Mouse (Mus musculus) kidney, adult 18-20 months (tissue): Measurements from ENCODE around the gene 1700093K21Rik.
"Not testable (repeated sequence)": the region's sequence is repeated elsewhere in the genome, so short reads cannot be mapped to it uniquely, and the experiment has no call there.

Source experiments
- DNase-seq: peaks from one replicate; pipeline ENCODE4 v3.0.0; 2021

1700093K21Rik gene

GRCm38 (mm10) chr11:23520473-23521205 is at the start of gene 1700093K21Rik:
TSS of gene 1700093K21Rik (minus strand) at chr11:23521155.
- DNase-seq: no peak

DNA sequence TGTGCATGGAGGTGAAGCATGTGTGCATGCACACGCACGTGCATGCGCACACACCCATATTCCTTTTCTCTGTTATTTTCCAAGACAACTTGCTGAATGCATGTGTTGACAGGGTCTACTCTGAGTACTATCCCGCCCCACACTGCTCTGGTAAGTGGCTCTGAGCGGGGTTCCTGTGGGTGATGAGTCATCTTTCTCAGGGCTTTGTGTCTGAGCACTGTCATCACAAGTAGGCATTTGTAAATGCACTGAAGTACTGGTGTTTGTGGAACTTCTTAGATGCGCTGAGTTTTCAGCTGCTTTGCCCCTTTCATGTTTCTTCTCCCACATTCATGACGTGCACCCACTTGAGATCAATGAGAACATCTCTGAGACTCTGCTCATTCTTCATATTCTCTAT is 49.2 kb upstream of the 1700093K21Rik start:
- no peak for DNase-seq

GRCm38 (mm10) chr11:23565761-23566160 is 44.8 kb upstream of the 1700093K21Rik start:
- DNase-seq: peak; percentile 85

DNA sequence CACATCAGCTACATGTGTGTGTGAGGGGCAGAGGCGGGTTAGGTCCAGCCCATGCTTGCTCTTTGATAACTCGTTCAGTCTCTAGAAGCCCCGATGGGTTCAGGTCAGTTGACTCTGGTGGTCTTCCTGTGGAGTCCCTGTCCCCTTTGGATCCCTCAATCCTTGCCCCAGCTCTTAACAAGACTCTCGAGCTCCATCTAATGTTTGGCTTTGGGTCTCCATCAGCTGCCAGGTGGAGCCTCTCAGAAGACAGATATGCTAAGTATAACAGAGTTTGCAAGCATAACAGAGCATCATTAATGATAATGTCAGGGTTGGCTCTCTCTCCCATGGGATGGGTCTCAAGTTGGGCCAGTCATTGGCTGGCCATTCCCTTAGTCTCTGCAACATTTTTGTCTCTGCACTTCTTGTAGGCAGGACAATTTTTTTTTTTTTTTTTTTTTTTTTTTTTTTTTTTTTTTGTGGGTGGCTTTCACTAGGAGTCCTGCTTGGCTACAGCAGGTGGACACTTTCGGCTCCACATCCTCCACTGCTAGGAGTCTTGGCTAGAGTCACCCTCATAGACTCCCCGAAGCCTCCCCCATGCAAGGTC is 36.2 kb upstream of the 1700093K21Rik start:
- DNase-seq: peak; percentile 3

GRCm38 (mm10) chr11:23537446-23537845 is 16.5 kb upstream of the 1700093K21Rik start:
- no peak for DNase-seq

GRCm38 (mm10) chr11:23518981-23519380 is 2.0 kb downstream of the 1700093K21Rik start:
- no peak for DNase-seq

DNA sequence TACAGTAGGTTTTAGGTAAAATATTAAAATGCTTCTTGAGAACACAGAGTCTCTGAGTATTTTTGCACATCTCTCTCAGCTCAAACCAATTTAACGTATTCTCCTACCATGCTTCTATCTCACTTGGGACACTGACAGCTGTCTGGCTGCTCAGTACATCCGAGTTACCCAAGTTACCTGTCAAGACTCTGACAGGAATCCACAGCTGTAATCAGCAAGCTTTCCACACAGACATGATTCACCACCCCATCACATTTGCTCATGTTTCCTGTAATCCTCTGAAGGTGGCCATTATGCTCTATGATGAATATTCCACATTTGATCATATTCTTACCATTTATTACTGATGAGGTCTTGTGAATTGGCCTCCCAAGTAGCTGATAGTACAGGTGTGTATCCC is 5.6 kb downstream of the 1700093K21Rik start:
- no peak for DNase-seq

DNA sequence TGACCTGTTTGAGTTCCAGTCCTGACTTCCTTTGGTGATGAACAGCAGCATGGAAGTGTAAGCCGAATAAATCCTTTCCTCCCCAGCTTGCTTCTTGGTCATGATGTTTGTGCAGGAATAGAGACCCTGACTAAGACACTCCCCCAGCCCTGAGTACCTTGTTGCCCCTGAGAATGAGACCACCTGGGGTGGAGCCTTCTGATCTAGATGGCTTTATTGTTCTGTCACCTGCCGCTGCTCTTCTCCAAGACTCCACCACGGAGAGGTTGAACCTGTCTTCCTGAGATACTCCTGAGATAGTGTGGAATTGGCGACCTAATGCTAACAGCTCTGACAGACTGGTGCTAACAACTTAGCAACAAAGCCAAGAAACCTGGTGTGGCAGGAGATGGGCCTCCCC is 6.2 kb downstream of the 1700093K21Rik start:
- DNase-seq: not testable (repeated sequence)

GRCm38 (mm10) chr11:23504801-23505200 is 16.2 kb downstream of the 1700093K21Rik start:
- not testable (repeated sequence) for DNase-seq

DNA sequence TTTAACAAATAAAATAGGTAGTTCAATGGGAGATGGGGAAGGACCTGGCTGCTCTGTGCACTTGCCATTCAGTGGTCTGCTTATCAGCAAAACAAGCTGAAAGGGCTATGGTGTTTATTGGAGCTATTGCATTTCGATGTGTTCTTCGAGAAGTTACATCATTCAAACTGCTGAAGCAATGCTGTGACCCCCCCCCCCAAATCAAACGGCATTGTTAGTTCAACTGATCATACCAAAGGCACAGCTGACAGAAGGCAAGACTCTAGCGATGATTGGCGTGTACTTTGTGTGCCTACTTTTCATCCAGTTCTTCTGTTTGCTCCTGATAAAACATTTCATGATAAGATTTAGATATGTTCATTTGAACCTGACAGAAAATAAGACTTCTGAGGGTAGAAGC is 22.3 kb downstream of the 1700093K21Rik start:
- no peak for DNase-seq

DNA sequence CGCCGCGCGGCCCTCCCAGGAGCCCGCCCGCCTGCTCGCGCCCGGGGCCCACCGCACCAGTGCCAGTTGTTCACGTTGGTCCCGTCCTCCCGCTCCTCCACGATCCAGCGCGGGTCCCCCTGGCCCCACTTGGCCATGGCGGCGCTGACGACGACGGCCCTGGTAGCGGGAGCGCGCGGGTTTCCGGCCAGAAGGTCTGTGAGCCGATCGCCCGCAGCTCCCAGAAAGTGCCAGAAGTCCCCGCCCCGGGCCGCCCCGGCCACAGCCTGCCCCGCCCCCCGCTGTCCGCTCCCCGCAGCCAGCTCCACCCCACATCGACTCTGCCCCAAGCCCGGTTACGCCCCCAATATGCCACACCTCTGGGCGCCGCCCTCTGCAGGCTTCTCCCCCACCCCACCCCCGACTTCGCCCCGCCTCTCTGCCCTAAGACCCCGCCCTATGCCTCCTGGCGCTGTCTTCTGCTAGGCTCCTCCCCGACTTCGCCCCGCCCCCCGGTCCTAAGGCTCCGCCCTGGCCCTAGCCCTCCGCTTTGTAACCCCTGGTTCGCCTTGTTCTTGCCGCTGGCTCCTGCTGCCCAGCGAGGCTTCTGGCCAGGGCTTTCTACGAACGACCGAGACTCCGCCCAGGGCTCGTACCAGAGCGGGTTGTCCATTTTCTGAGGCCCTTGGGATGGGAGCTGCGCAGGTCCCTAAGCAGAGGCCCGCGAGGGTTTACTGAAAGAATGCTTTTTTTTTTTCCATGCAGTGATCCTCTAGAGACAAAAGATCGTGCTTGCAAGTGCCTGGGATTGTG is 23.0 kb downstream of the 1700093K21Rik start, which contains the start of gene Ahsa2:
Ahsa2 (minus strand) TSS at position 313 of the 792 bp plus-strand sequence.
- peak; percentile 98 for DNase-seq

DNA sequence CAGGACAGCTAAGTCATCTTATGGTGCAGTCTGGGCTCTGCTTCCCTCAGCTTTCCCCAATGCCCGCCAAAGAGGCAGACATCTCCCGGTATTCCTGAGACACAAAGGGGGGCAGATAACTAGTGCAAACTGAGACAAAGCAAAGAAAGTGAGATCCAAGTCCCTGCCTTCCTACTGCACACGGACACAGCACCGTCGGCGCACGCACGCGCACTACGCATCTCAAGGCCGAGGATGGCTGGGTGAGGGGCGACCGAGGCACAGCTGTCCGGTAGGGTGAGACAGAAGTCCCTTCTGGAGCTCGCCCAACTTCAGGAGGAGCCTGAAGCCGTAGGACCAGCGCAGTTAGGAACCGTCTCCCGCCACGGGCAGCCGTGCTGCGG is 23.6 kb downstream of the 1700093K21Rik start:
- no peak for DNase-seq

GRCm38 (mm10) chr11:23496661-23497060 is 24.3 kb downstream of the 1700093K21Rik start:
- DNase-seq: peak; percentile 10

DNA sequence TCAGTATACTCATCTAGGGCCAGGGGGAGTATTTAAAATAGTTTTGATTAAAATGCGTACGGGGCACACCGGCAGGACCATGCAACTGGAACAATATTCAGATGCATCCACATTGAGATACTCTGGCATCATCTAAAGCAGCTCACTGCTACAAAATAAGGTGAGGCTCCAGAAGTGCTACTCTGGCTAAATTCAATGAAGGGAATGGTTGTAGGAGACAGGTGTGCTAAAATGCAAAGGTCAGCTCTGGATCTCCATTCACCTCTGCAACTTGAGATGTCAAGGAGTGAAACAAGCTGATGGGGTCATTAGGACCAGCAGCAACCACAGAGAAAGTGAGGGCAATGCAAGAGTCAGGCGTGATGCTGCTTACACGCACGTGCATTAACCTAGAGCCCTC is 25.7 kb downstream of the 1700093K21Rik start:
- no peak for DNase-seq

- DNase-seq: no peak
These were observed 28.7 kb downstream of the 1700093K21Rik start for GRCm38 (mm10) chr11:23492048-23492790.

DNA sequence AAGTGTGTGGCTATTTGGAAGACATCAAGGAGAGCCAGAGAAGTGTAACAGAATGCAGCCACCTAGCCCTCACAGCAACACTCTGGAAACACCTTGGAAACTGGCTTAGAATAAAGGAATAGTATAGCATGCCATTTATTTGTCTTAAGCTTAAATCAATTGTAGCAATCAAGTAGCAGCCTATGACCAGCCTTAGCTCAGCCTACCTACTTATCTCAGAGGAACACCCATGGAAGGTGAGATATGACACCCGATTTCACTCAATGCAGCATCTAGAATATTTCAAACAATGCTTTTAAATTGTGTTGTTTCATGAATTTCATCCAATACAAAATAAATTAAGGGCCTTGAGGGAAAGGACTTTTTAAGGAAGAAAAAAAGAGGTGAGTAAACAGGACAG is 31.0 kb downstream of the 1700093K21Rik start:
- no peak for DNase-seq
